Mouse (Mus musculus): ENCODE data around the gene Cox14.
"Not testable (repeated sequence)": the region's sequence is repeated elsewhere in the genome, so short reads cannot be mapped to it uniquely, and the experiment has no call there.

The Cox14 gene

GRCm38 (mm10) chr15:99728211-99728610 is 2.8 kb downstream of the Cox14 start:
- no peak for DNase-seq

GRCm38 (mm10) chr15:99729056-99729783 is 3.8 kb downstream of the Cox14 start:
- DNase-seq: no peak

GRCm38 (mm10) chr15:99731167-99731566 is 5.7 kb downstream of the Cox14 start:
- no peak for DNase-seq

- DNase-seq: no peak
These were observed 6.3 kb downstream of the Cox14 start for GRCm38 (mm10) chr15:99731678-99732077.

GRCm38 (mm10) chr15:99733186-99733585 is 7.8 kb downstream of the Cox14 start:
- no peak for DNase-seq

- peak; percentile 100 for DNase-seq
These were observed 10.2 kb downstream of the Cox14 start for GRCm38 (mm10) chr15:99735631-99736030.

GRCm38 (mm10) chr15:99736675-99737074 is 11.3 kb downstream of the Cox14 start:
- no peak for DNase-seq

- DNase-seq: no peak
These were observed 14.8 kb downstream of the Cox14 start for GRCm38 (mm10) chr15:99740229-99740628.

GRCm38 (mm10) chr15:99754204-99754603 is 28.8 kb downstream of the Cox14 start:
- DNase-seq: no peak

- DNase-seq: no peak
These were observed 42.0 kb downstream of the Cox14 start for GRCm38 (mm10) chr15:99767467-99767866.

- no peak for DNase-seq
These were observed 43.3 kb downstream of the Cox14 start for GRCm38 (mm10) chr15:99768761-99769160.

- DNase-seq: no peak
These were observed 45.6 kb downstream of the Cox14 start for GRCm38 (mm10) chr15:99771004-99771500.

GRCm38 (mm10) chr15:99771601-99772276 is 46.3 kb downstream of the Cox14 start:
- DNase-seq: peak; percentile 41

- peak; percentile 95 for DNase-seq
These were observed 47.0 kb downstream of the Cox14 start for GRCm38 (mm10) chr15:99772277-99772880.

GRCm38 (mm10) chr15:99772881-99772924 is 47.3 kb downstream of the Cox14 start, which contains the start of gene Cers5:
Cers5 (minus strand) TSS chr15:99772885.
- not testable (repeated sequence) for DNase-seq

- peak; percentile 3 for DNase-seq
These were observed 47.5 kb downstream of the Cox14 start for GRCm38 (mm10) chr15:99772925-99773324.

Measured in lung, postnatal 10 days (tissue).